Mouse (Mus musculus) heart, postnatal 4 days (tissue): Measurements from ENCODE around the gene Slc39a11. TPM values are rescaled to one million over a fixed set of nuclear protein-coding genes. Genes with fewer than 3 reads are reported as not detected.
A peak's percentile ranks its signal among the peaks of the same experiment; 100 is the strongest.

Source experiments
- DNase-seq: peaks from one replicate; pipeline ENCODE4 v3.0.0; 2021
- total RNA-seq, 2 experiments: library from RNA; stranded (reverse); gene quantifications; 2 replicates each; pipeline ENCODE4 v1.2.3; 2021

Slc39a11 gene
- total RNA-seq, 2 experiments from 2014 or later = 8.2 to 9.5 TPM

- no peak for DNase-seq
Observed at GRCm38 (mm10) chr11:113631302-113631701, 18.6 kb downstream of the Slc39a11 start.

GRCm38 (mm10) chr11:113630642-113631041 is 19.2 kb downstream of the Slc39a11 start:
- no peak for DNase-seq

GRCm38 (mm10) chr11:113627785-113628184 is 22.1 kb downstream of the Slc39a11 start:
- DNase-seq = no peak

- DNase-seq = no peak
Observed at GRCm38 (mm10) chr11:113625437-113625836, 24.4 kb downstream of the Slc39a11 start.

- no peak for DNase-seq
Observed at GRCm38 (mm10) chr11:113622028-113622427, 27.9 kb downstream of the Slc39a11 start.

GRCm38 (mm10) chr11:113621001-113621400 is 28.9 kb downstream of the Slc39a11 start:
- no peak for DNase-seq

GRCm38 (mm10) chr11:113619420-113620080 is 30.3 kb downstream of the Slc39a11 start:
- DNase-seq = no peak

- peak; percentile 66 for DNase-seq
Observed at GRCm38 (mm10) chr11:113618672-113619419, 31.0 kb downstream of the Slc39a11 start, which contains the start of gene Sstr2. Gene Sstr2, plus strand, starts transcription at chr11:113619342.

GRCm38 (mm10) chr11:113618303-113618671 is 31.6 kb downstream of the Slc39a11 start:
- DNase-seq = no peak

- peak; percentile 78 for DNase-seq
Observed at GRCm38 (mm10) chr11:113617132-113617911, 32.6 kb downstream of the Slc39a11 start.

GRCm38 (mm10) chr11:113614476-113614875 is 35.4 kb downstream of the Slc39a11 start:
- no peak for DNase-seq

GRCm38 (mm10) chr11:113611664-113612611 is 37.9 kb downstream of the Slc39a11 start:
- DNase-seq = peak; percentile 64

- DNase-seq = no peak
Observed at GRCm38 (mm10) chr11:113611112-113611646, 38.7 kb downstream of the Slc39a11 start.

- DNase-seq = peak; percentile 42
Observed at GRCm38 (mm10) chr11:113610266-113610665, 39.6 kb downstream of the Slc39a11 start.

- DNase-seq = no peak
Observed at GRCm38 (mm10) chr11:113609581-113609980, 40.3 kb downstream of the Slc39a11 start.

- DNase-seq = no peak
Observed at GRCm38 (mm10) chr11:113607556-113607955, 42.3 kb downstream of the Slc39a11 start.

GRCm38 (mm10) chr11:113601616-113602343 is 48.1 kb downstream of the Slc39a11 start:
- no peak for DNase-seq

- DNase-seq = no peak
Observed at GRCm38 (mm10) chr11:113600526-113601245, 49.2 kb downstream of the Slc39a11 start.

- no peak for DNase-seq
Observed at GRCm38 (mm10) chr11:113597632-113598031, 52.2 kb downstream of the Slc39a11 start.

- DNase-seq = no peak
Observed at GRCm38 (mm10) chr11:113595144-113595543, 54.7 kb downstream of the Slc39a11 start.
